Mouse (Mus musculus): ENCODE results near the gene P4ha2.

The P4ha2 gene

GRCm38 (mm10) chr11:54068520-54069371, 31.1 kb upstream of the P4ha2 start, which contains the start of gene Pdlim4:
TSS of gene Pdlim4 (minus strand) at chr11:54069014.
- no peak for DNase-seq (ENCODE audit: low read depth, low spot score)

- DNase-seq (ENCODE audit: low read depth, low spot score) = no peak
Observed at GRCm38 (mm10) chr11:54071726-54072445, 28.0 kb upstream of the P4ha2 start.

GRCm38 (mm10) chr11:54073291-54073690, 26.6 kb upstream of the P4ha2 start:
- DNase-seq (ENCODE audit: low read depth, low spot score) = no peak

- no peak for DNase-seq (ENCODE audit: low read depth, low spot score)
Observed at GRCm38 (mm10) chr11:54075353-54075752, 24.5 kb upstream of the P4ha2 start.

- DNase-seq (ENCODE audit: low read depth, low spot score) = no peak
Observed at GRCm38 (mm10) chr11:54076101-54076500, 23.8 kb upstream of the P4ha2 start.

- no peak for DNase-seq (ENCODE audit: low read depth, low spot score)
Observed at GRCm38 (mm10) chr11:54080435-54080834, 19.5 kb upstream of the P4ha2 start.

- no peak for DNase-seq (ENCODE audit: low read depth, low spot score)
Observed at GRCm38 (mm10) chr11:54082725-54083124, 17.2 kb upstream of the P4ha2 start.

GRCm38 (mm10) chr11:54084976-54085375, 14.9 kb upstream of the P4ha2 start:
- no peak for DNase-seq (ENCODE audit: low read depth, low spot score)

- no peak for DNase-seq (ENCODE audit: low read depth, low spot score)
Observed at GRCm38 (mm10) chr11:54085816-54086215, 14.1 kb upstream of the P4ha2 start.

GRCm38 (mm10) chr11:54088253-54088946, 11.5 kb upstream of the P4ha2 start:
- no peak for DNase-seq (ENCODE audit: low read depth, low spot score)

GRCm38 (mm10) chr11:54088947-54089317, 11.0 kb upstream of the P4ha2 start:
- no peak for DNase-seq (ENCODE audit: low read depth, low spot score)

- no peak for DNase-seq (ENCODE audit: low read depth, low spot score)
Observed at GRCm38 (mm10) chr11:54090091-54090879, 9.6 kb upstream of the P4ha2 start.

- no peak for DNase-seq (ENCODE audit: low read depth, low spot score)
Observed at GRCm38 (mm10) chr11:54091726-54092125, 8.2 kb upstream of the P4ha2 start.

GRCm38 (mm10) chr11:54092188-54092587, 7.7 kb upstream of the P4ha2 start:
- DNase-seq (ENCODE audit: low read depth, low spot score) = no peak

- DNase-seq (ENCODE audit: low read depth, low spot score) = no peak
Observed at GRCm38 (mm10) chr11:54093000-54093399, 6.9 kb upstream of the P4ha2 start.

- DNase-seq (ENCODE audit: low read depth, low spot score) = no peak
Observed at GRCm38 (mm10) chr11:54100692-54101591, 1.0 kb downstream of the P4ha2 start.

GRCm38 (mm10) chr11:54101701-54102100, 1.8 kb downstream of the P4ha2 start:
- DNase-seq (ENCODE audit: low read depth, low spot score) = no peak

- no peak for DNase-seq (ENCODE audit: low read depth, low spot score)
Observed at GRCm38 (mm10) chr11:54102706-54103449, 3.0 kb downstream of the P4ha2 start.

- DNase-seq (ENCODE audit: low read depth, low spot score) = no peak
Observed at GRCm38 (mm10) chr11:54105011-54105410, 5.1 kb downstream of the P4ha2 start.

GRCm38 (mm10) chr11:54106676-54107075, 6.8 kb downstream of the P4ha2 start:
- no peak for DNase-seq (ENCODE audit: low read depth, low spot score)

Measured in telencephalon, adult 2 months (tissue).